ENCODE assay signal across 12 mouse cellular contexts in genomic region chr16:21198529-21198928, GRCm38 (mm10). TPM values are rescaled to one million over a fixed set of nuclear protein-coding genes. Genes with fewer than 3 reads are reported as not detected.
DNase-seq lines count a peak whose midpoint lies in the region; ATAC-seq and TF ChIP-seq lines count a peak whose summit lies in the region.
"Had no signal": no experiment of that assay in that cellular context is flagged by ENCODE, and none has a peak within 500 bp of the region (broad histone marks: within the 10 kb centered on the region; RNA-seq: fewer than 3 reads in every experiment).

No protein-coding gene starts in this region.

- H3K4me3 ChIP-seq in forebrain, postnatal 0 days (ENCODE audit: low read depth, low read length), result no peak overlapping the region
- no peak overlapping the region for H3K4me3 ChIP-seq in forebrain, embryonic 12.5 days (replicated peaks)
- H3K4me3 ChIP-seq in lung, adult 2 months (replicated peaks; ENCODE audit: extremely low read depth, low read depth, low read length), result no peak overlapping the region
- H3K4me3 ChIP-seq in forebrain, embryonic 14.5 days (ENCODE audit: low read depth, low read length), result no peak overlapping the region
- H3K4me3 ChIP-seq: embryonic facial prominence, embryonic 12.5 days; heart, embryonic 13.5 days; stomach, embryonic 15.5 days had no signal

- WGBS in forebrain, postnatal 0 days, result 0% methylated on average over 1 of the region's 1 CpGs
- 7% methylated on average over 1 of the region's 1 CpGs for WGBS in forebrain, embryonic 12.5 days
- 5% methylated on average over 1 of the region's 1 CpGs for WGBS in lung, adult 2 months
- 0% methylated on average over 1 of the region's 1 CpGs for WGBS in forebrain, embryonic 14.5 days

- no peak overlapping the region for H3K9ac ChIP-seq in forebrain, postnatal 0 days
- no peak overlapping the region for H3K9ac ChIP-seq in forebrain, embryonic 12.5 days
- no peak overlapping the region for H3K9ac ChIP-seq in forebrain, embryonic 14.5 days (ENCODE audit: low read length)
- H3K9ac ChIP-seq: embryonic facial prominence, embryonic 12.5 days; heart, embryonic 13.5 days; stomach, embryonic 15.5 days had no signal

- no peaks in the 10 kb centered on the region for H3K4me1 ChIP-seq in forebrain, postnatal 0 days (ENCODE audit: insufficient read depth)
- no peaks in the 10 kb centered on the region for H3K4me1 ChIP-seq in forebrain, embryonic 12.5 days
- H3K4me1 ChIP-seq in lung, adult 2 months (ENCODE audit: control insufficient read depth, insufficient read depth, low read length), result no peaks in the 10 kb centered on the region
- no peaks in the 10 kb centered on the region for H3K4me1 ChIP-seq in forebrain, embryonic 14.5 days (ENCODE audit: control insufficient read depth, insufficient read depth, low read length)
- H3K4me1 ChIP-seq: heart, embryonic 13.5 days; stomach, embryonic 15.5 days had no signal

- no peaks in the 10 kb centered on the region for H3K9me3 ChIP-seq in forebrain, postnatal 0 days (ENCODE audit: low read length)
- no peaks in the 10 kb centered on the region for H3K9me3 ChIP-seq in forebrain, embryonic 12.5 days
- H3K9me3 ChIP-seq in forebrain, embryonic 14.5 days (replicated peaks; ENCODE audit: control insufficient read depth, low read length), result no peaks in the 10 kb centered on the region
- H3K9me3 ChIP-seq: embryonic facial prominence, embryonic 12.5 days; heart, embryonic 13.5 days; stomach, embryonic 15.5 days had no signal

- no peak; the same call in 1 of the 2 replicates for ATAC-seq in forebrain, postnatal 0 days
- no peak for ATAC-seq in forebrain, embryonic 12.5 days (ENCODE audit: low FRiP score)
- peak; percentile 77; the same call in 1 of the 2 replicates for ATAC-seq in megakaryocyte-erythroid progenitor cell, adult 5-6 weeks (replicated peaks; ENCODE audit: low FRiP score, low TSS enrichment, poor library complexity, severe bottlenecking)
- ATAC-seq in inflammation-experienced regulatory T-cells, adult 6 months, result no peak
- ATAC-seq in forebrain, embryonic 14.5 days, result no peak

- no peak for DNase-seq in forebrain, postnatal 0 days
- no peak for DNase-seq in lung, adult 2 months
- DNase-seq in lung, adult 18-20 months, result no peak
- DNase-seq in NIH3T3 (ENCODE audit: low read depth), result peak; percentile 37
- DNase-seq in forebrain, embryonic 14.5 days (ENCODE audit: low spot score), result no peak

- peak; percentile 62 for TF ChIP-seq CTCF in forebrain, postnatal 0 days (IDR thresholded peaks at IDR 0.05; ENCODE audit: low read depth)
- peak; percentile 52; the same call in 1 of the 2 replicates for TF ChIP-seq CTCF in lung, adult 2 months (IDR thresholded peaks at IDR 0.05; ENCODE audit: insufficient read depth, low read length)

- H3K27me3 ChIP-seq in forebrain, postnatal 0 days (ENCODE audit: insufficient read depth, low read length), result no peaks in the 10 kb centered on the region
- H3K27me3 ChIP-seq in forebrain, embryonic 12.5 days, result peaks cover 22% of the 10 kb centered on the region
- H3K27me3 ChIP-seq in forebrain, embryonic 14.5 days (replicated peaks; ENCODE audit: control insufficient read depth, insufficient read depth, low read length), result no peaks in the 10 kb centered on the region
- H3K27me3 ChIP-seq: embryonic facial prominence, embryonic 12.5 days; stomach, embryonic 15.5 days had no signal

- no peaks in the 10 kb centered on the region for H3K36me3 ChIP-seq in forebrain, postnatal 0 days (ENCODE audit: insufficient read depth)
- H3K36me3 ChIP-seq in forebrain, embryonic 12.5 days (replicated peaks), result no peaks in the 10 kb centered on the region
- no peaks in the 10 kb centered on the region for H3K36me3 ChIP-seq in forebrain, embryonic 14.5 days (ENCODE audit: control insufficient read depth, insufficient read depth, low read length)
- H3K36me3 ChIP-seq: embryonic facial prominence, embryonic 12.5 days; heart, embryonic 13.5 days; stomach, embryonic 15.5 days had no signal

- H3K4me2 ChIP-seq in forebrain, postnatal 0 days (ENCODE audit: low read depth), result no peak overlapping the region
- no peak overlapping the region for H3K4me2 ChIP-seq in forebrain, embryonic 12.5 days
- H3K4me2 ChIP-seq in forebrain, embryonic 14.5 days (ENCODE audit: low read length), result no peak overlapping the region
- H3K4me2 ChIP-seq: embryonic facial prominence, embryonic 12.5 days; heart, embryonic 13.5 days; stomach, embryonic 15.5 days had no signal

- no peak overlapping the region for H3K27ac ChIP-seq in forebrain, postnatal 0 days (ENCODE audit: low read depth, low read length)
- H3K27ac ChIP-seq in forebrain, embryonic 12.5 days, result no peak overlapping the region
- H3K27ac ChIP-seq in forebrain, embryonic 14.5 days (ENCODE audit: low read depth, low read length), result no peak overlapping the region
- H3K27ac ChIP-seq: embryonic facial prominence, embryonic 12.5 days; heart, embryonic 13.5 days; stomach, embryonic 15.5 days had no signal

- TF ChIP-seq POLR2A in lung, adult 2 months (IDR thresholded peaks at IDR 0.05; ENCODE audit: borderline replicate concordance, extremely low read depth, low read depth, low read length), result no peak

RNA-seq across cellular contexts. Expression of gene Ephb3, which starts 6.0 kb away (rescaled TPM):
- total RNA-seq in forebrain, postnatal 0 days (2014; rRNA removed), result 10.1 and 11.3 TPM in 2 replicates
- 3.3 and 5.8 TPM in 2 replicates for polyA plus RNA-seq in forebrain, postnatal 0 days (2015; fragmentation: Nextera tagmentation; extraction: Ambion mirVana)
- polyA plus RNA-seq in forebrain, embryonic 12.5 days (2016; fragmentation: Nextera tagmentation; extraction: Ambion mirVana), result 16.7 and 17.7 TPM in 2 replicates
- polyA plus RNA-seq in lung, adult 2 months (2012; rRNA removed), result 43.9 and 50.5 TPM in 2 replicates
- not detected in 2 replicates for total RNA-seq in megakaryocyte-erythroid progenitor cell, adult 5-6 weeks (2014; fragmentation: Nextera tagmentation)
- not detected in 2 replicates for total RNA-seq in megakaryocyte-erythroid progenitor cell, adult 5-6 weeks (2017)
- polyA plus RNA-seq in inflammation-experienced regulatory T-cells, adult 6 months (2017; shearing (Covaris generic)), result not detected
- polyA plus RNA-seq in forebrain, embryonic 14.5 days (2014; fragmentation: Nextera tagmentation; extraction: Ambion mirVana), result 3.1 and 4.1 TPM in 2 replicates

RNA-seq across cellular contexts. Expression of gene Teddm3, which starts 44.7 kb away (rescaled TPM):
- not detected in 2 replicates for total RNA-seq in forebrain, postnatal 0 days (2014; rRNA removed)
- not detected in 2 replicates for polyA plus RNA-seq in forebrain, postnatal 0 days (2015; fragmentation: Nextera tagmentation; extraction: Ambion mirVana)
- not detected in 2 replicates for polyA plus RNA-seq in forebrain, embryonic 12.5 days (2016; fragmentation: Nextera tagmentation; extraction: Ambion mirVana)
- 27.9 TPM in 1 of 2 replicates, not detected in the other for polyA plus RNA-seq in lung, adult 2 months (2012; rRNA removed)
- total RNA-seq in megakaryocyte-erythroid progenitor cell, adult 5-6 weeks (2014; fragmentation: Nextera tagmentation), result not detected in 2 replicates
- not detected in 2 replicates for total RNA-seq in megakaryocyte-erythroid progenitor cell, adult 5-6 weeks (2017)
- under 1 TPM in 2 of 3 experiments, not detected in 1; 0.40 to 0.59 TPM for polyA plus RNA-seq in inflammation-experienced regulatory T-cells, adult 6 months (2017; shearing (Covaris generic))
- not detected in 2 replicates for polyA plus RNA-seq in forebrain, embryonic 14.5 days (2014; fragmentation: Nextera tagmentation; extraction: Ambion mirVana)
- polyA plus RNA-seq: embryonic facial prominence, embryonic 12.5 days; heart, embryonic 13.5 days; limb, embryonic 11.5 days had no signal
